Mouse (Mus musculus) inflammation-experienced regulatory T-cells (primary cell): ENCODE measurements around the gene Gm10153. TPM values are rescaled to one million over a fixed set of nuclear protein-coding genes. Genes with fewer than 3 reads are reported as not detected.

ENCODE experiments used
- polyA plus RNA-seq, 2 experiments: library from polyadenylated mRNA; unstranded; fragments of 100-300 nt; shearing (Covaris generic); gene quantifications; one replicate each; pipeline ENCODE4 v1.2.1; 2017

Gm10153 gene
- not detected for polyA plus RNA-seq

GRCm38 (mm10) chr7:142190289-142190688, at the start of gene Gm10153:
Gm10153 (minus strand) TSS chr7:142190389.

DNA sequence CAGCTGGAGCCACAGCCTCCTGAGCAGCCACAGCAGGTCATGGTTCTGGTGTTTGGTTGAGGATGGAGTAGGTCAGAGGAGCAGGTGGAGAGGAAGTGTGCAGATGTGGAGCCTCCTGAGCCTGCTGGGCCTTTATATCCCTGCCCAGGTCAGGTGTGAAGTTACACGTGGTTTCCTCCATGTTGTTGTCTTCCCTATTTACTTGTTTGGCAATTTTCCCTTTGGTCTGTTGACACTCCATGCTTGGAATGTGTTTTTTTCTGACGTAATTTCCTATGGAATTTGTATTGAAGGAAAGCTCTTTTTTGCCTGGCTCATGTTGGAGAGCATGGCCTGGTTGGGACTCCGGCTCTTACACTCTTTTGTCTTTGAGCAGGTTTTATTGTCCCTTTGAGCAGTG, 39.7 kb upstream of the Gm10153 start, which contains the start of gene Krtap5-5:
Krtap5-5 (minus strand) TSS at position 101 of the 400 bp plus-strand sequence.

DNA sequence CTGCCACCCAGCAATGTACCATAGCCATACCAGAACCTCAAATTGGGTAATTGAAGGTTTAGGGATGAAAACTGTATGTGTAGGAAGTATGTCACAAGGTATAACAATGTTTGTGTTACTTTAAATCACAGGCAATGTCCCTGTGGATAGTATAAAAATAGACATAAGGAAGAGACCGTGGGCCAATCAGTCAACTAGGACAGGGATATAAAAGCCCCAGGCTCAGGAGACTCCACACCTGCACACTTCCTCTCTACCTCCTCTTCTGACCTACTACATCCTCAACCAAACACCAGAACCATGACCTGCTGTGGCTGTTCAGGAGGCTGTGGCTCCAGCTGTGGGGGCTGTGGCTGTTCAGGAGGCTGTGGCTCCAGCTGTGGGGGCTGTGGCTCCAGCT, 21.4 kb upstream of the Gm10153 start, which contains the start of gene Gm7579:
Gm7579 (plus strand) TSS at position 301 of the 400 bp plus-strand sequence.

GRCm38 (mm10) chr7:142201064-142201463, 10.9 kb upstream of the Gm10153 start, which contains the start of gene Krtap5-3:
Krtap5-3 (plus strand) TSS chr7:142201364.

GRCm38 (mm10) chr7:142175905-142176304, 14.3 kb downstream of the Gm10153 start, which contains the start of gene Krtap5-2:
Krtap5-2 (minus strand) TSS chr7:142176005.

DNA sequence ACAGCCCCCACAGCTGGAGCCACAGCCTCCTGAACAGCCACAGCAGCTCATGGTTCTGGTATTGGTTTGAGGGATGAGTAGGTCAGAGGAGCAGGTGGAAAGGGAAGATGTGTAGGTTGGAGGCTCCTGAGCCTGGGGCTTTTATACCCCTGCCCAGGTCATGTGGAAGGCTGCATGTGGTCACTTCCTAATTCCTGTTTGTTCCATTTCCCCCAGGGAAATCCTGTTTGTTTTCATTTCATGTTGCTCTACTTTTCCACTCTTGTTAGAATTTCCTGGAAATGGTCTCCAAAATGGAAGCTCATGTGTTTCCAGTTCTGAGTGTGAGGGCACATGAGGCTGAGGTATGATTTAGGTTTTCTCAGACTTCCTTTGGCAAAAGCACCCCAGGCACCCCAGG, 24.6 kb downstream of the Gm10153 start, which contains the start of gene Gm4553:
Gm4553 (minus strand) TSS at position 101 of the 400 bp plus-strand sequence.

DNA sequence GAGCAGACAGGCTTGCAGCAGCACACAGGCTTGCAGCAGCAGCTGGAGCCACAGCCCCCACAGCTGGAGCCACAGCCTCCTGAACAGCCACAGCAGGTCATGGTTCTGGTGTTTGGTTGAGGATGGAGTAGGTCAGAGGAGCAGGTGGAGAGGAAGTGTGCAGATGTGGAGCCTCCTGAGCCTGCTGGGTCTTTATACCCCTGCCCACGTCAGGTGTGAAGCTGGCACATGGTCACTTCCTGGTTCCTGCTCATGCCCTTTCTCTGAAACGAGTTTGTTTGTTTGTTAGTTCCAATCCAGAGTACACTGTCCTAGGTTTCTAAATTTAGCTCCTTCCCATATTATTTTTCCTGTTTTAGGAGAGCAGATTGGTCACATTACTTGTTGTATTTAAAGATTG, 33.2 kb downstream of the Gm10153 start, which contains the start of gene Gm29735:
Gm29735 (minus strand) TSS at position 101 of the 400 bp plus-strand sequence.

GRCm38 (mm10) chr7:142144507-142144906, 45.7 kb downstream of the Gm10153 start, which contains the start of gene Gm45337:
Gm45337 (minus strand) TSS chr7:142144607.

Other genes with a start within 250 kb of the Gm10153 start
- gene Brsk2, start 240.6 kb downstream of the Gm10153 start, polyA plus RNA-seq = under 1 TPM; 0.65 to 0.83 TPM
- gene Mob2, start 129.3 kb downstream of the Gm10153 start, polyA plus RNA-seq = 10 to 100 TPM; 68.2 to 68.5 TPM
- gene Dusp8, start 94.5 kb downstream of the Gm10153 start, polyA plus RNA-seq = 1 to 10 TPM in 1 of 2 experiments, under 1 TPM in 1; 0.05 to 1.3 TPM
- gene Gm45618, start 69.7 kb downstream of the Gm10153 start, polyA plus RNA-seq = under 1 TPM in 1 of 2 experiments, not detected in 1; 0.95 TPM
- gene Gm39115, start 54.4 kb downstream of the Gm10153 start, polyA plus RNA-seq = not detected
- not detected for gene Gm45337, start 45.8 kb downstream of the Gm10153 start, polyA plus RNA-seq
- not detected for gene Gm29735, start 33.3 kb downstream of the Gm10153 start, polyA plus RNA-seq
- not detected for gene Gm4553, start 24.6 kb downstream of the Gm10153 start, polyA plus RNA-seq
- gene Krtap5-2, start 14.4 kb downstream of the Gm10153 start, polyA plus RNA-seq = not detected
- not detected for gene Krtap5-3, start 11.0 kb upstream of the Gm10153 start, polyA plus RNA-seq
- gene Gm7579, start 21.5 kb upstream of the Gm10153 start, polyA plus RNA-seq = not detected
- not detected for gene Krtap5-5, start 39.6 kb upstream of the Gm10153 start, polyA plus RNA-seq
- gene Gm40460, start 50.7 kb upstream of the Gm10153 start, polyA plus RNA-seq = not detected
- 1 to 10 TPM in 1 of 2 experiments, not detected in 1; 2.0 TPM for gene Gm2431, start 68.0 kb upstream of the Gm10153 start, polyA plus RNA-seq
- not detected for gene Gm4559, start 84.0 kb upstream of the Gm10153 start, polyA plus RNA-seq
- gene Krtap5-1, start 106.7 kb upstream of the Gm10153 start, polyA plus RNA-seq = not detected
- gene Krtap5-4, start 113.2 kb upstream of the Gm10153 start, polyA plus RNA-seq = under 1 TPM in 1 of 2 experiments, not detected in 1; 0.17 TPM
- 10 to 100 TPM in 1 of 2 experiments, 1 to 10 TPM in 1; 3.2 to 41.0 TPM for gene Ifitm10, start 183.4 kb upstream of the Gm10153 start, polyA plus RNA-seq
- gene Gm49369, start 192.3 kb upstream of the Gm10153 start, polyA plus RNA-seq = 1 to 10 TPM; 2.4 to 9.3 TPM
- gene Ctsd, start 197.6 kb upstream of the Gm10153 start, polyA plus RNA-seq = 100 to 1,000 TPM; 384 to 590 TPM
- not detected for gene Syt8, start 244.5 kb upstream of the Gm10153 start, polyA plus RNA-seq